Mouse (Mus musculus): ENCODE data around the gene Hc. TPM values are rescaled to one million over a fixed set of nuclear protein-coding genes. Genes with fewer than 3 reads are reported as not detected.

The Hc gene
- polyA plus RNA-seq, 1 experiment from 2014 or later, result 1.5 TPM

GRCm38 (mm10) chr2:35048851-35049250 is 12.4 kb downstream of the Hc start:
- Histone ChIP-seq H3K4me1 (no peaks in the 10 kb centered on the region), H3K4me2 (no peak overlapping the region), H3K9ac (no peak overlapping the region), H3K27me3 (no peaks in the 10 kb centered on the region), H3K27ac (no peak overlapping the region), H3K4me3 (replicated peaks) (no peak overlapping the region), H3K9me3 (replicated peaks) (no peaks in the 10 kb centered on the region), H3K36me3 (no peaks in the 10 kb centered on the region)
- no peak for ATAC-seq (replicated peaks; ENCODE audit: low FRiP score)
- 51% methylated on average over 5 of the region's 5 CpGs for WGBS

GRCm38 (mm10) chr2:35044956-35045355 is 16.3 kb downstream of the Hc start:
- Histone ChIP-seq H3K4me2 (no peak overlapping the region), H3K27me3 (no peaks in the 10 kb centered on the region), H3K4me1 (no peaks in the 10 kb centered on the region), H3K9ac (no peak overlapping the region), H3K27ac (no peak overlapping the region), H3K4me3 (replicated peaks) (no peak overlapping the region), H3K9me3 (replicated peaks) (0 out of 2 replicates have a peak, but pooled peaks cover 5% of the 10 kb centered on the region), H3K36me3 (no peaks in the 10 kb centered on the region)
- no peak for ATAC-seq (replicated peaks; ENCODE audit: low FRiP score)
- WGBS, result 72% methylated on average over 2 of the region's 2 CpGs

GRCm38 (mm10) chr2:35038580-35039375 is 22.5 kb downstream of the Hc start:
- Histone ChIP-seq H3K4me2 (no peak overlapping the region), H3K36me3 (no peaks in the 10 kb centered on the region), H3K9ac (no peak overlapping the region), H3K27me3 (no peaks in the 10 kb centered on the region), H3K27ac (no peak overlapping the region), H3K9me3 (replicated peaks) (0 out of 2 replicates have a peak, but pooled peaks cover 5% of the 10 kb centered on the region), H3K4me1 (no peaks in the 10 kb centered on the region), H3K4me3 (replicated peaks) (no peak overlapping the region)
- 91% methylated on average over 9 of the region's 9 CpGs for WGBS
- no peak for ATAC-seq (replicated peaks; ENCODE audit: low FRiP score)

- Histone ChIP-seq H3K9me3 (replicated peaks) (no peaks in the 10 kb centered on the region), H3K4me2 (no peak overlapping the region), H3K36me3 (no peaks in the 10 kb centered on the region), H3K4me3 (replicated peaks) (no peak overlapping the region), H3K27ac (no peak overlapping the region), H3K27me3 (no peaks in the 10 kb centered on the region), H3K4me1 (no peaks in the 10 kb centered on the region), H3K9ac (no peak overlapping the region)
- no peak for ATAC-seq (replicated peaks; ENCODE audit: low FRiP score)
- WGBS, result 67% methylated on average over 3 of the region's 3 CpGs
These were observed 36.5 kb downstream of the Hc start for GRCm38 (mm10) chr2:35024646-35025154.

GRCm38 (mm10) chr2:35021806-35022205 is 39.4 kb downstream of the Hc start:
- Histone ChIP-seq H3K27ac (no peak overlapping the region), H3K4me3 (replicated peaks) (no peak overlapping the region), H3K9me3 (replicated peaks) (no peaks in the 10 kb centered on the region), H3K4me2 (no peak overlapping the region), H3K36me3 (no peaks in the 10 kb centered on the region), H3K4me1 (no peaks in the 10 kb centered on the region), H3K9ac (no peak overlapping the region), H3K27me3 (no peaks in the 10 kb centered on the region)
- 85% methylated on average over 5 of the region's 5 CpGs for WGBS
- no peak for ATAC-seq (replicated peaks; ENCODE audit: low FRiP score)

GRCm38 (mm10) chr2:35015861-35016260 is 45.4 kb downstream of the Hc start:
- 25% methylated on average over 6 of the region's 6 CpGs for WGBS
- no peaks in the 10 kb centered on the region for H3K36me3 ChIP-seq
- H3K9me3 ChIP-seq (replicated peaks), result no peaks in the 10 kb centered on the region
- no peak overlapping the region for H3K4me3 ChIP-seq (replicated peaks)
- H3K27me3 ChIP-seq, result no peaks in the 10 kb centered on the region
- no peaks in the 10 kb centered on the region for H3K4me1 ChIP-seq
- no peak overlapping the region for H3K27ac ChIP-seq
- no peak overlapping the region for H3K9ac ChIP-seq
- no peak overlapping the region for H3K4me2 ChIP-seq
- ATAC-seq (replicated peaks; ENCODE audit: low FRiP score), result no peak

- H3K9ac ChIP-seq, result no peak overlapping the region
- no peaks in the 10 kb centered on the region for H3K9me3 ChIP-seq (replicated peaks)
- no peaks in the 10 kb centered on the region for H3K27me3 ChIP-seq
- 0 out of 2 replicates have a peak, but pooled peaks cover 2% of the 10 kb centered on the region for H3K4me1 ChIP-seq
- WGBS, result 91% methylated on average over 8 of the region's 8 CpGs
- H3K36me3 ChIP-seq, result no peaks in the 10 kb centered on the region
- no peak overlapping the region for H3K4me2 ChIP-seq
- no peak overlapping the region for H3K4me3 ChIP-seq (replicated peaks)
- no peak for ATAC-seq (replicated peaks; ENCODE audit: low FRiP score)
- no peak overlapping the region for H3K27ac ChIP-seq
These were observed 49.6 kb downstream of the Hc start for GRCm38 (mm10) chr2:35011649-35012048.

- Histone ChIP-seq H3K9ac (no peak overlapping the region), H3K4me3 (replicated peaks) (no peak overlapping the region), H3K27me3 (no peaks in the 10 kb centered on the region), H3K4me1 (no peaks in the 10 kb centered on the region), H3K36me3 (no peaks in the 10 kb centered on the region), H3K4me2 (no peak overlapping the region), H3K27ac (no peak overlapping the region), H3K9me3 (replicated peaks) (no peaks in the 10 kb centered on the region)
- no peak for ATAC-seq (replicated peaks; ENCODE audit: low FRiP score)
- WGBS, result 87% methylated on average over 9 of the region's 9 CpGs
These were observed 62.3 kb downstream of the Hc start for GRCm38 (mm10) chr2:34998956-34999355.

- Histone ChIP-seq H3K9me3 (replicated peaks) (no peaks in the 10 kb centered on the region), H3K4me3 (replicated peaks) (no peak overlapping the region), H3K4me1 (peaks cover 7% of the 10 kb centered on the region; the same call in 1 of the 2 replicates), H3K36me3 (no peaks in the 10 kb centered on the region), H3K4me2 (no peak overlapping the region), H3K9ac (no peak overlapping the region), H3K27ac (no peak overlapping the region), H3K27me3 (no peaks in the 10 kb centered on the region)
- no peak for ATAC-seq (replicated peaks; ENCODE audit: low FRiP score)
- 92% methylated on average over 5 of the region's 5 CpGs for WGBS
These were observed 64.7 kb downstream of the Hc start for GRCm38 (mm10) chr2:34996506-34996905.

GRCm38 (mm10) chr2:34993696-34994356 is 67.4 kb downstream of the Hc start:
- Histone ChIP-seq H3K36me3 (no peaks in the 10 kb centered on the region), H3K27ac (no peak overlapping the region), H3K9ac (no peak overlapping the region), H3K4me3 (replicated peaks) (no peak overlapping the region), H3K4me2 (no peak overlapping the region), H3K27me3 (no peaks in the 10 kb centered on the region), H3K4me1 (peaks cover 7% of the 10 kb centered on the region; the same call in 1 of the 2 replicates), H3K9me3 (replicated peaks) (no peaks in the 10 kb centered on the region)
- 85% methylated on average over 5 of the region's 5 CpGs for WGBS
- ATAC-seq (replicated peaks; ENCODE audit: low FRiP score), result no peak

GRCm38 (mm10) chr2:34992729-34993695 is 68.2 kb downstream of the Hc start:
- H3K27me3 ChIP-seq, result no peaks in the 10 kb centered on the region
- 24% methylated on average over 9 of the region's 9 CpGs for WGBS
- H3K9me3 ChIP-seq (replicated peaks), result no peaks in the 10 kb centered on the region
- no peak overlapping the region for H3K4me3 ChIP-seq (replicated peaks)
- no peak overlapping the region for H3K9ac ChIP-seq
- H3K36me3 ChIP-seq, result no peaks in the 10 kb centered on the region
- no peak overlapping the region for H3K27ac ChIP-seq
- no peak for ATAC-seq (replicated peaks; ENCODE audit: low FRiP score)
- H3K4me2 ChIP-seq, result no peak overlapping the region
- peaks cover 7% of the 10 kb centered on the region; the same call in 1 of the 2 replicates for H3K4me1 ChIP-seq
